Mouse (Mus musculus): Measurements from ENCODE around the gene Ush1c. TPM values are rescaled to one million over a fixed set of nuclear protein-coding genes. Genes with fewer than 3 reads are reported as not detected.

Ush1c gene
- polyA plus RNA-seq, 1 experiment from 2014 or later, result 0.84 TPM

GRCm38 (mm10) chr7:46240091-46240490, 1.8 kb upstream of the Ush1c start:
- Histone ChIP-seq H3K9ac (no peak overlapping the region), H3K36me3 (no peaks in the 10 kb centered on the region), H3K27ac (no peak overlapping the region), H3K4me1 (peaks cover 32% of the 10 kb centered on the region), H3K27me3 (no peaks in the 10 kb centered on the region), H3K4me2 (replicated peaks) (no peak overlapping the region), H3K4me3 (no peak overlapping the region), H3K9me3 (no peaks in the 10 kb centered on the region)
- WGBS, result 88% methylated on average over 4 of the region's 4 CpGs
- no peak for ATAC-seq (ENCODE audit: low FRiP score, low read depth)

DNA sequence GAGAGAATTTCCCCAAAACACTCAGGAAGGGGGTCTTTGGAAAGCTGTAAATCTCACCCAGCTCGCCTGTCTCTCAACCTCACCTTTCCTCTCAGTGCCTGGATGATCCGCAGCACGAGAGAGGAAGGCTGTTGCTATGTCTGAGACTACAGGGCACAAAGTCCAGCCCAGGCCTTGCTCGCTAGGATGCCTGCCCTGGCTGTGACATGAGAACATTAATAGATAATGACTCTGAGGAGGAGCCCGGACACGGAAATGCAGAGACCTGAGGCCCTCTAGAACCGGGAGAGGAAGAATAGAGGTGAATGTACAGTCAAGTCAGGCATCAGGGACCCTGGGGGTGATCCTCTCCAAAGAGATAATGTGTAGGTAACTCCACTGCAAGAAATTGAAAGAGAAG, 1.1 kb downstream of the Ush1c start:
- Histone ChIP-seq H3K4me2 (replicated peaks) (no peak overlapping the region), H3K27ac (no peak overlapping the region), H3K9me3 (no peaks in the 10 kb centered on the region), H3K36me3 (no peaks in the 10 kb centered on the region), H3K9ac (no peak overlapping the region), H3K4me3 (no peak overlapping the region), H3K4me1 (peaks cover 32% of the 10 kb centered on the region), H3K27me3 (no peaks in the 10 kb centered on the region)
- 60% methylated on average over 7 of the region's 7 CpGs for WGBS
- no peak for ATAC-seq (ENCODE audit: low FRiP score, low read depth)

DNA sequence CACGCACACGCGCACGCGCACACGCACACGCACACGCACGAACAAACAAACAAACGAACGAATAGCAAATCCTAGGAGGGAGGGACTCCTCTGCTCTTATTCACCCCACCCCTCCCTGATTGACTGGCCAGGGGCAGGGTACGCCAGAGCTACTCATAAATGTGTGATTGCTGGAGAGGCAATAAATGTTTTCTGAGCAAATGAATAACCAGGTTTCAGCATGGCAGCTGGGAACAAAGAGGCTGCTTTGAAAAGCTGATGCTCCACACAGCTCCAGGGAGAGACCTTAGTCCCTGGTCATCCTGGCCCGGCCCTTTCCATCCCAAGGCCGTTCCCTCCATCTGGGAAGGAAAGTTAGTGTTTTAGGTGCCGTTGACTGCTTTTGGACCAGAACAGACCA, 1.9 kb downstream of the Ush1c start:
- 0 out of 2 replicates have a peak overlapping the region, but pooled peaks have one; percentile 19 for H3K4me2 ChIP-seq (replicated peaks)
- no peak overlapping the region for H3K27ac ChIP-seq
- no peaks in the 10 kb centered on the region for H3K27me3 ChIP-seq

GRCm38 (mm10) chr7:46235948-46236347, 2.4 kb downstream of the Ush1c start:
- Histone ChIP-seq H3K27me3 (no peaks in the 10 kb centered on the region), H3K9me3 (no peaks in the 10 kb centered on the region), H3K4me2 (replicated peaks) (0 out of 2 replicates have a peak overlapping the region, but pooled peaks have one; percentile 19), H3K27ac (no peak overlapping the region), H3K4me3 (no peak overlapping the region), H3K9ac (no peak overlapping the region), H3K4me1 (peaks cover 32% of the 10 kb centered on the region), H3K36me3 (no peaks in the 10 kb centered on the region)
- no peak for ATAC-seq (ENCODE audit: low FRiP score, low read depth)
- WGBS, result 69% methylated on average over 18 of the region's 18 CpGs

More for the DNA sequence above, 1.9 kb downstream of the Ush1c start:
- no peak for ATAC-seq (ENCODE audit: low FRiP score, low read depth)
- Histone ChIP-seq H3K9ac (no peak overlapping the region), H3K4me3 (no peak overlapping the region), H3K36me3 (no peaks in the 10 kb centered on the region), H3K9me3 (no peaks in the 10 kb centered on the region), H3K4me1 (peaks cover 32% of the 10 kb centered on the region)
- WGBS, result 70% methylated on average over 15 of the region's 15 CpGs

- H3K4me2 ChIP-seq (replicated peaks), result no peak overlapping the region
- H3K27ac ChIP-seq, result no peak overlapping the region
- H3K4me1 ChIP-seq, result no peaks in the 10 kb centered on the region
- ATAC-seq (ENCODE audit: low FRiP score, low read depth), result no peak
- no peaks in the 10 kb centered on the region for H3K9me3 ChIP-seq
- H3K9ac ChIP-seq, result no peak overlapping the region
- H3K4me3 ChIP-seq, result no peak overlapping the region
- WGBS, result 63% methylated on average over 4 of the region's 4 CpGs
- no peaks in the 10 kb centered on the region for H3K36me3 ChIP-seq
- 0 out of 2 replicates have a peak, but pooled peaks cover 2% of the 10 kb centered on the region for H3K27me3 ChIP-seq
Observed at GRCm38 (mm10) chr7:46226936-46227335, 11.4 kb downstream of the Ush1c start.

- no peak overlapping the region for H3K4me2 ChIP-seq (replicated peaks)
- 24% methylated on average over 7 of the region's 7 CpGs for WGBS
Observed at GRCm38 (mm10) chr7:46226253-46226652, 12.1 kb downstream of the Ush1c start.

GRCm38 (mm10) chr7:46220591-46221129, 17.6 kb downstream of the Ush1c start:
- no peak overlapping the region for H3K4me2 ChIP-seq (replicated peaks)
- H3K4me3 ChIP-seq, result no peak overlapping the region
- H3K27me3 ChIP-seq, result peaks cover 3% of the 10 kb centered on the region; the same call in 1 of the 2 replicates
- no peaks in the 10 kb centered on the region for H3K4me1 ChIP-seq
- WGBS, result 73% methylated on average over 8 of the region's 8 CpGs
- no peak overlapping the region for H3K9ac ChIP-seq
- no peak for ATAC-seq (ENCODE audit: low FRiP score, low read depth)
- no peaks in the 10 kb centered on the region for H3K9me3 ChIP-seq
- H3K27ac ChIP-seq, result no peak overlapping the region
- H3K36me3 ChIP-seq, result no peaks in the 10 kb centered on the region

More at GRCm38 (mm10) chr7:46226253-46226652, 12.1 kb downstream of the Ush1c start:
- ATAC-seq (ENCODE audit: low FRiP score, low read depth), result no peak
- Histone ChIP-seq H3K4me1 (no peaks in the 10 kb centered on the region), H3K27me3 (0 out of 2 replicates have a peak, but pooled peaks cover 2% of the 10 kb centered on the region), H3K9me3 (no peaks in the 10 kb centered on the region), H3K36me3 (no peaks in the 10 kb centered on the region), H3K9ac (no peak overlapping the region), H3K27ac (no peak overlapping the region), H3K4me3 (no peak overlapping the region)

- Histone ChIP-seq H3K27ac (no peak overlapping the region), H3K36me3 (no peaks in the 10 kb centered on the region), H3K9me3 (no peaks in the 10 kb centered on the region), H3K27me3 (peaks cover 3% of the 10 kb centered on the region; the same call in 1 of the 2 replicates), H3K4me3 (no peak overlapping the region), H3K4me1 (no peaks in the 10 kb centered on the region), H3K4me2 (replicated peaks) (no peak overlapping the region; the same call in 1 of the 2 replicates), H3K9ac (no peak overlapping the region)
- WGBS, result 12% methylated on average over 11 of the region's 11 CpGs
- peak; percentile 54; the same call in 1 of the 2 replicates for ATAC-seq (ENCODE audit: low FRiP score, low read depth)
Observed at GRCm38 (mm10) chr7:46218415-46218814, 19.9 kb downstream of the Ush1c start.

DNA sequence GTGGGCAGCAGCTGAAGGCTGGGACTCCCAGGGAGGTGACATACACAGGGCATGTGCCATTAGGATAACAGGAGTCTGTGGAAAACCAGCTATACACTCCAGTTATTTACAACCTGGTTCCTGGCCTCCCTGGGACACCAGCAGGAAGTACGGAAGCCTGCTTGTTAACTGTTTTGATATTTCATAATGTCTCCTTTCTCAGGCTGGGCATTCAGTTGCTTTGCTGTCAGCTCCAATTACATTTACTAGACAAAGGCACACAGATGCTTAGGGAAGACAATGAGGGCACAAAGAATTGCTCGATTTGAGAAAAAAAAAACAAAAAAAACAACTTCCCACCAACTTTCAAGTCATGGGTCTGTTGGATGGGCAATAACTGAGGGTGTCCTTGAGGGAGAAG, 21.8 kb downstream of the Ush1c start:
- H3K4me2 ChIP-seq (replicated peaks), result no peak overlapping the region
- no peak for ATAC-seq (ENCODE audit: low FRiP score, low read depth)
- H3K9me3 ChIP-seq, result no peaks in the 10 kb centered on the region
- WGBS, result 49% methylated on average over 2 of the region's 2 CpGs
- H3K4me1 ChIP-seq, result no peaks in the 10 kb centered on the region
- no peak overlapping the region for H3K9ac ChIP-seq
- no peak overlapping the region for H3K27ac ChIP-seq
- no peaks in the 10 kb centered on the region for H3K36me3 ChIP-seq
- H3K4me3 ChIP-seq, result no peak overlapping the region
- H3K27me3 ChIP-seq, result peaks cover 3% of the 10 kb centered on the region; the same call in 1 of the 2 replicates

- WGBS, result 87% methylated on average over 6 of the region's 6 CpGs
- Histone ChIP-seq H3K36me3 (no peaks in the 10 kb centered on the region), H3K27ac (no peak overlapping the region), H3K9ac (no peak overlapping the region), H3K9me3 (no peaks in the 10 kb centered on the region), H3K4me1 (no peaks in the 10 kb centered on the region), H3K27me3 (no peaks in the 10 kb centered on the region), H3K4me3 (no peak overlapping the region), H3K4me2 (replicated peaks) (no peak overlapping the region)
- no peak for ATAC-seq (ENCODE audit: low FRiP score, low read depth)
Observed at GRCm38 (mm10) chr7:46210276-46210675, 28.0 kb downstream of the Ush1c start.

DNA sequence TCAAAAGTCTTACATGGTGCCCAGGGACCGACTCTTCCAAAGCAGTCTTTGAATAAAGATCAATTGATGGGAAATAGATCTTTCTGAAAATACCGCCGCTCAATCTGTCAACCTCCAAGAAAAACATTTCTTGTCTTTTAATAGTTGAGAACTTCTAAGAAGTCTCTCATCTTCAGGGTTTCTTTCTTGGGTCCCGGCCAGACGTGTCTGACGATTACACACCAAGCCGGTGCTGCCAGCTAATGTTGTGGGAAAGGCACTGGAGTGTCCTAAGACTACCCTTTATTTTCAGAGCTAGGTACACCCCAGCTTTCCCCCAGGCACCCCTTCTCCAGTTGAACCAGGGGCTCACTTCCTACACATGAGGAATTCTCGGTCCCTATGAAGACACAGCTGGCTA, 30.2 kb downstream of the Ush1c start:
- Histone ChIP-seq H3K9ac (no peak overlapping the region), H3K4me1 (no peaks in the 10 kb centered on the region), H3K27me3 (no peaks in the 10 kb centered on the region), H3K36me3 (no peaks in the 10 kb centered on the region), H3K4me3 (no peak overlapping the region), H3K4me2 (replicated peaks) (no peak overlapping the region), H3K27ac (no peak overlapping the region), H3K9me3 (no peaks in the 10 kb centered on the region)
- WGBS, result 91% methylated on average over 8 of the region's 8 CpGs
- ATAC-seq (ENCODE audit: low FRiP score, low read depth), result no peak

DNA sequence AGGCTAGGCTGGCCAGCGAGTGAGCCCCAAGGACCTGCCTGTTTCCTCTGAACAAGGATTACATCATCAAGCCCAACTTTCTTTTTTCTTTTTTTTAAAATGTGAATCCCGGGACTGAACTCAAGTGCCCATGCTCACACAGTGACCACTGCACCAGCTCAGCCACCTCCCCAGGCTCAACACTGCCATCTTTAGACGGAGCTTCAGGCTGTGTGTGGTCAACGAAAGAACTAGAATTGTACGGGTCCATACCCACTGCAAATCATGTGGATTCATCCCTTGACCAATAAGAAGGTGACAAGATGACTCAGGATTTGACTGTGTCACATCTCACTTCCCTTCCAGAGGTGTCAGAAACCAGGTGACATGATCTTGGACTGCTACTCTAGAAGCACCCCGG, 33.5 kb downstream of the Ush1c start:
- no peak overlapping the region for H3K9ac ChIP-seq
- H3K4me2 ChIP-seq (replicated peaks), result no peak overlapping the region
- no peaks in the 10 kb centered on the region for H3K36me3 ChIP-seq
- ATAC-seq (ENCODE audit: low FRiP score, low read depth), result no peak
- no peaks in the 10 kb centered on the region for H3K9me3 ChIP-seq
- H3K27ac ChIP-seq, result no peak overlapping the region
- H3K4me1 ChIP-seq, result 0 out of 2 replicates have a peak, but pooled peaks cover 4% of the 10 kb centered on the region
- 78% methylated on average over 6 of the region's 6 CpGs for WGBS
- H3K4me3 ChIP-seq, result no peak overlapping the region
- H3K27me3 ChIP-seq, result no peaks in the 10 kb centered on the region

DNA sequence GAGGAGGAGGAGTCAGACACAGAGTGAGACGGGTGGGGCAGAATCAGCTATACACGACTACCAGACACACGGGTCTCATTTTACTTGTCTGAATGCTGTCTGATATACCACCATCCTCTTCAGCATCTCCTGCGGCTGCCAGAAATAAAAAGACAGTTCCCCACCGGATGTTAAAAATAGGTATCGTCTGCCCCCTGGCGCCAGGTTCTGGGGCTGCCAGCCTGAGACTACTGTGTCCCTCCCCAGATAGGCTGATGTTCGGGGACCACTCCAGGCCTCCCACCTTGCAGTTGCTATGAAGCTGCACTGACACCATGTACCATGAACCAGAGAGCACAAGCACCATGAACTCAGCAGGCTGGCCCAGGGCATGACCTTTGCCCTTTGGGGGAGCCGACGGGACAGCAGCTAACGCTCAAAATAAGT, 34.2 kb downstream of the Ush1c start:
- H3K4me1 ChIP-seq, result 0 out of 2 replicates have a peak, but pooled peaks cover 4% of the 10 kb centered on the region
- 38% methylated on average over 11 of the region's 11 CpGs for WGBS
- H3K27ac ChIP-seq, result no peak overlapping the region
- no peak overlapping the region for H3K9ac ChIP-seq
- no peaks in the 10 kb centered on the region for H3K36me3 ChIP-seq
- H3K9me3 ChIP-seq, result no peaks in the 10 kb centered on the region
- no peaks in the 10 kb centered on the region for H3K27me3 ChIP-seq
- ATAC-seq (ENCODE audit: low FRiP score, low read depth), result no peak
- no peak overlapping the region for H3K4me2 ChIP-seq (replicated peaks)
- H3K4me3 ChIP-seq, result no peak overlapping the region

Measured in limb, embryonic 13.5 days (tissue).